Mouse (Mus musculus): ENCODE results near the gene Olfr750.

Olfr750 gene

DNA sequence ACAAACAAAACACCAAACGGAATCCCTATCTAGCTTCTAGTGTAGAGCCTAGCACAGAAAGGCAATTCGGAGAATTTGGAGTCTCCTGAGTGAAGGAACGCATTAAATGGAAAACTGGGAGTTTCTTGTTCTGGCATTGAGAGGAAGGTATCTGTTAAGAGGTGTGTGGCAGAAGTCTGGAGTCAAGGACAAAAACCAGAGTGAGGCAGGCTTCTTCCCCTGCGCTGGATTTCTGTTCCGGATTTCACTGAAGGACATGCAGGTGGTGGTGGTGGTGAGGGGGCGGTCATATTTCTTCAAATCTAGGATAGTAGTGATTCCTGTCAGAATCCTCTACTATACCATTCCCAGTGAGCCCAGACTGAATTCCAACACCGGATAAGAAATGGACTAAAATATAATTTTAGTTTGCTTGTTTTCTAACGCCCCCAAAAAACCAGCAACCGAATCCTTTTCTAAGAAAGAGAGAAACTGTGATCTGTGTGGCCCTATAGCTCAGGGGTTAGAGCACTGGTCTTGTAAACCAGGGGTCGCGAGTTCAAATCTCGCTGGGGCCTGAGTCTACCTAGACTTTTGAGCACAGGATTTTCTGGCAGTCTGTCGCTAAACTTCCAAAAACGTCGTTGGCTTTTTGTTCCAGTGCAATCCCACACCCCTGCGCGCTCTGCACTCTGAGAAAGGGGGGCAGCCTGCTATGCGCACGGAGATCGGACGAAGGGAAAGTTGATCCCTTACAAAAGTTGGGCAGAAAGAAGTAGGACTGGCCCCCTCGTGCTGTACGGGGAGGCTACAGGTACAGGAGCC lies 14.1 kb upstream of the Olfr750 start:
- DNase-seq (ENCODE audit: low spot score) = peak; percentile 59

DNA sequence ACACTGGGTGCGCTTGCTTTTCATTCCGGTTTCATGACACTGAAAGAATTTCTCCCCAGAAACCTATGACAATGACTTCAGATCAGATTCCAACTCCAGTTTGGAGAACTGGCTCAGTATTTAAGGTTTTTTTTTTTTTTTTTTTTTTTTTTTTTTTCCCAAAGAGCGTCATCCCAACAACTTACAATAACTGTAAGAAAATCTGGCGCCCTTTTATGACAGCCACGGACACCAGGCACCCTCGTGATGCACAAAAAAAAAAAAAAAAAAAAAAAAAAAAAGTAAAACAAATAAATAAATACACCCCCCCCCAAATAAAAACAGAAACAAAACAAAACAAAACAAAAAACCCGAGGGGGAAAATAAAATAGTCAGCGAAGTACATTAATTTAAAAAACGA lies 13.5 kb upstream of the Olfr750 start:
- no peak for DNase-seq (ENCODE audit: low spot score)

DNA sequence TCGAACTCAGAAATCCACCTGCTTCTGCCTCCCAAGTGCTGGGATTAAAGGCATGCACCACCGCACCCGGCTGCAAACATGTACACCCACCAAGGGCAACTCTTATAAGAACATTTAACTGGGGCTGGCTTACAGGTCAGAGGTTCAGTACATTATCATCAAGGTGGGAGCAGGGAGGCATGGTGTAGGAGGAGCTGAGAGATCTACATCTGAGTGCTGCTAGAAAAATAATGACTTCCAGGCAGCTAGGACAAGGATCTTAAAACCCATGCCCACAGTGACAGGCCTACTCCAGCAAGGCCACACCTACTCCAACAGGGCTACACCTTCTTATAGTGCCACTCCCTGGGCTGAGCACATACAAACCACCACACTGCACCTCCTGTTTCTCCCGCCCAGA lies 11.7 kb upstream of the Olfr750 start:
- DNase-seq (ENCODE audit: low spot score) = no peak

DNA sequence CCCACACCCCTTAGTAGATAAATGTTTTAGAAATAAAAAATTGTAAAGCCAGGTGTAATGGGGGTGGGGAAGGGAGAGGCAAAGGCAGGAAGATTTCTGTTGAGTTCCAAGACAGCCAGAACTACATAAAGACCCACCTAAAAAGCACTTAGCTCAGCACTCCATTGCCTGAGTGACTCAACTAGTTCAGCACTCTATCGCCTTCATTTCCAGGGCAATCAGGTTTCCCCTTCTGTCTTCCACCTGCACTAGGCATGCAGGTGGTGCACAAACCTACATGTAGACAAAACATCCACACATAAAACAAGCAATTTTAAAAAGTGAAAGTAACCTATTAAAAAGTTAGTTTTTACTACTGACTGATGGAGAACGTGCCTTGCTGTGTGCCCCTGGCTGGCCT lies 10.9 kb upstream of the Olfr750 start:
- DNase-seq (ENCODE audit: low spot score) = no peak

DNA sequence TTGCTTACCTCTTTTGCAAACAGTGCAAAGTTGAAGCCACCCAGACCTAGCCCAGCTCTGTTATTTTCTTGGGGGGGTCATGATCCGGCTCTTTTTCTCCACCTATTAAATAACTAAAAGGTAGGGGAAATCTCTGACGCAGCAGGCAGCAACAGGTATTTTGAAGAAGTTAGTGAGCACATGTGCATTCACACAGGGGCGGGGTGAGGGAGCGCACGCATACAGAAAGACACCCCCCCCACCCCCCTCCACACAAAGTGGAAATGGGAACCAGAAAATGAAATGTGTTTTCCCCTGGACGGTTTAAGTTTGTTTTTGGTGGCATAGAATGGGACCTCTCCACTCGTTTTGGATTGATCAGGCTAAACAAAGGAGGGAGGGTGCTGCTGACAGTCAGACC lies 9.6 kb upstream of the Olfr750 start:
- no peak for DNase-seq (ENCODE audit: low spot score)

DNA sequence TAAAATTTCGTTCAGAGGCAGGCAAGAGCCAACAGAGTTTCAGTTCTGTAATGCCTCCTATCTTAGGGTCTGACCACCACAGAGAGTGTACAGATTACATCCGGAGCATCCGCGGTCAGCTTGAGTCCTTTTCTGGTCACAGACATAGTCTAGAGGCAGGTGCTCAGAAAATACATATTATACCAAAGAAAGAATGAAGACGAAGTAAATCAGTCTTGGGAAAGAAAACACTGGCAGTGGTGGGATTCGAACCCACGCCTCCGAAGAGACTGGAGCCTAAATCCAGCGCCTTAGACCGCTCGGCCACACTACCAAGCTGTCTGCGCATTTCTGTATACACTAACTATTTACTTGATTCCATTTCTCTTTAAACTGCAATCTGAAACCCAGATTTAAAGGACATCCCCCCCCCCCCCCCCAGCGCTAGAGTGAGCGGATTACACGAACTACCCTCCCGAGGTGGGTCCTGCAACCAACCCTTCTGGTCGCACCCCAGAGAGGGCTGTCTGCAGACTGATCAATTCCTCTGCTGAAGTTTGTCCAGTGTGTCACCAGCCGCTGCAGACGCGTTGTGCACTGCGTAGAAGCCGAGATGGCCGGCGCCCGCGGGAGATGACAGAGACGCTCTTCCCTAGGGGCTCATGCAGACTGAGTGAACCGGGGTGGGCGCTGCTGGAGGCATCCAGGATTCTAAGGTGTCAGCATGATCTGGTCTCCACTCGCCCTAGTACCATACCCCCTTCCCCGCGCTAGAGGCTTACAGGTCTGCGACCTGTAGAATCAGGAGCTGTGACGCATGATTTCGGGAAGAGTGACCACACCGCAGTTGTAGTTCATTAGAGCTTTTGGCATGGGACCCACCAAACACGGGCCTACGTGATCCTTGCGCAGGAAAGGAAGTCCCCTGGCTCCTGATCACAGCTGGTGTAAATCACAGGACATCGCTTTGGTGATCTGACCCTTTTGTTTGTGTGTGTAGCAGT lies 8.7 kb upstream of the Olfr750 start:
- DNase-seq (ENCODE audit: low spot score) = no peak

DNA sequence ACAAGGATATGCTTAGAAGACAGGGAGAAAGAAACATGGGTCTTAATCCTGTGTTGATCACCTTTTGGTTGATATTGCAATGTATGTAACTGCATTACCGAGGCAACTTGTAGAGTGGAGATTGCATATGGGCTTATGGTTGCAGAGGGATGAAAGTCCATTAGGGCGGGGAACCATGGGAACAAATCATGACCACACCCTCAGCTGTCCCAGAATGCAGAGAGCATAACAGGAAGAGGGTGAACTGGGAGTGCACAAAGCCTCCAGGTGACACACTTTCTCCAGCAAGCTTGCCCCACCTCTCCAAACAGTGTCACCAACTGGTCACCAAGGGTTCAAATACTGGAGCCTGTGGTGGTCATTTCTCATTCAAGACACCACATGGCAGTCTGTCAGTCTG lies 6.8 kb upstream of the Olfr750 start:
- DNase-seq (ENCODE audit: low spot score) = no peak

DNA sequence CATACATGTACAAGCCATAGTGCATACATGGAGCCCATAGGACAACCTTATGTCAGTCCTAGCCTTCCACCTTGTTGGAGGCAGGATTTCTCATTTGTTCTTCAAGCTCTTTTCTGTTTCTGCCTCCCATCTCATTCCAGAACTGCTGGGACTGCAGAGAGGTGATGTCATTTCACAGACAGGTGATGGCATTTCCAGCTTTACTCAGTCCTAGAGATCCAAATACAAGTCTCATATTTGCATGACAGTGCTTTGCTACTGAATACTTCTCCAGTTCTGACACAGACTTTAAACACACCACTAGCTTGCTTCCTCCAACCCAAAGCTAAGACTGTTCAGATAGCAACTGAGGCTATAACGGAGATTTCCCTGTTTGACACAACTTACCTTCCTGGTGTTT lies 4.9 kb upstream of the Olfr750 start:
- no peak for DNase-seq (ENCODE audit: low spot score)

DNA sequence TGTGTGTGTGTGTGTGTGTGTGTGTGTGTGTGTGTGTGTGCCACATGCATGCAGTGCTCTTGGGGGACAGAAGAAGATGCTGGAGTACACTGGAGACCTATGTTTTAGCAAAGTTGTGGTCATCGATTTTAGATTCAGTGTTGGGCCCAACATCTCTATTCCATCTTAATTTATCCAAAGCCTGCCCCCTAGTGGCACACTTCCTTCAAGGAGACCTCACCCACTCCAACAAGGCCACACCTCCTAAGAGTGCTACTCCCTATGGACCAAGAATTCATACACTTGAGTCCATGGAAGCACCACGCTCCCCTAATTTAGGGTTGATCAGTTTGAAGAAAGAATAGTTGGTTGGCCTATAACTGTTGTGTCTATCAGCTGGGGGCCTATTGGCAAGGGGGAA lies 4.6 kb downstream of the Olfr750 start:
- DNase-seq (ENCODE audit: low spot score) = no peak

DNA sequence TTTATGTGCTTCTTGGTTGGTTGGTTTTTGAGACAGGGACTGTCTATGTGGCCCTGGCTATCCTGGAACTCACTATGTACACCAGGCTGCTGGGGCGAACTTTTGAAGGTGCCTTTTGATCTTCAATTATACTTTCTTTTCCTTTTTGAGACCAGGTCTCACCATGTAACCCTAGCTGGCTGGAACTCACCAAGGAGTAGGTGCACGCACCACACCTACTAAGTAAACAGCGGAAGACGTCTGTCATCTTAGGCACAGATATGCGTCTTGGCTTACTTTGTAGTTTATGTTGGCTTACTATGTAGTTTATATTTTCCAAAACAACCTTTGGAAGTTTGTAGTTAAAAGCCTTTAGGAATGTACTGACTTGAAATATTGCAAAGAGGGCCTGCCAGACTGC lies 5.3 kb downstream of the Olfr750 start:
- no peak for DNase-seq (ENCODE audit: low spot score)

DNA sequence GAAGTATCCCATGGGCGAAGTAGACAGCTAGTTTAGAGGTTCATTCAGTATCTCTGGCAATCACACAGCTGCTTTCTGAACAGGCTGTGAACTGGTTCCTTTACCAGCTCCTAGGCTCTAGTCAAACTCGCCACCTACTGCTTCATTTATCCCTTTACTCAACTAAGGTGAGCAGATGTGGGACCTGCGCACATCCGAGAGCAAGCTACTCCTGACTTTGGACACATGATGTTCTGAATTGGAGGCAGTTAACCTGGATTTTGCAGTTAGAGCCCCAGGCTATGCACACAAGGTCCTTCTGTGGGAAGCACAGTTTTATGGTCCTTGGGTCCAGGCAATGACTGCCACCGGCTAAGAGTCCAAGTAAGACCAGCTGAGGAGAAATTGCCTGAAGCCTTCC lies 13.5 kb downstream of the Olfr750 start:
- no peak for DNase-seq (ENCODE audit: low spot score)

DNA sequence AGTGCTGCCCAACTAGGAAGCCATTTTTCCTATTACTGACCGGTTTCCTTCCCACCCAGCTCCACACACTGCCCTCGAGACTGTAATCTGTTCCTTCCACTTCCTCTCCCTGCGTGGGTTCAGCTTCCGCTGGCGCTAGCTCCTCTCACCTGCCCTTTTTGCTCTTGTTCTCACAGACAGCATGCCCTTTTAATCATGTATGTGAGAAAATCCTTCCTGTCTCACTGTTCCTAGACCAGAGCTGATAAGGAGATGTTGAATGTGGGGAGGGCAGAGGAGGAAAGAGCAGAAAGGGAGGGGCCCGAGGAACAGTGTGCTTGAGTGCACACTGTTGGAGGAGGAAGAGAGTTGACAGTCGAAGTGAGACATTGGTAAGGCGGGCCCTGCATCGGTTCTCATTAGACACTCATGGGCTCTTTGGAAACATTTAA lies 16.8 kb downstream of the Olfr750 start, which contains the start of gene Rnase12:
Gene Rnase12, minus strand, starts transcription at position 261 of the 431 bp plus-strand sequence.
- DNase-seq (ENCODE audit: low spot score) = no peak

DNA sequence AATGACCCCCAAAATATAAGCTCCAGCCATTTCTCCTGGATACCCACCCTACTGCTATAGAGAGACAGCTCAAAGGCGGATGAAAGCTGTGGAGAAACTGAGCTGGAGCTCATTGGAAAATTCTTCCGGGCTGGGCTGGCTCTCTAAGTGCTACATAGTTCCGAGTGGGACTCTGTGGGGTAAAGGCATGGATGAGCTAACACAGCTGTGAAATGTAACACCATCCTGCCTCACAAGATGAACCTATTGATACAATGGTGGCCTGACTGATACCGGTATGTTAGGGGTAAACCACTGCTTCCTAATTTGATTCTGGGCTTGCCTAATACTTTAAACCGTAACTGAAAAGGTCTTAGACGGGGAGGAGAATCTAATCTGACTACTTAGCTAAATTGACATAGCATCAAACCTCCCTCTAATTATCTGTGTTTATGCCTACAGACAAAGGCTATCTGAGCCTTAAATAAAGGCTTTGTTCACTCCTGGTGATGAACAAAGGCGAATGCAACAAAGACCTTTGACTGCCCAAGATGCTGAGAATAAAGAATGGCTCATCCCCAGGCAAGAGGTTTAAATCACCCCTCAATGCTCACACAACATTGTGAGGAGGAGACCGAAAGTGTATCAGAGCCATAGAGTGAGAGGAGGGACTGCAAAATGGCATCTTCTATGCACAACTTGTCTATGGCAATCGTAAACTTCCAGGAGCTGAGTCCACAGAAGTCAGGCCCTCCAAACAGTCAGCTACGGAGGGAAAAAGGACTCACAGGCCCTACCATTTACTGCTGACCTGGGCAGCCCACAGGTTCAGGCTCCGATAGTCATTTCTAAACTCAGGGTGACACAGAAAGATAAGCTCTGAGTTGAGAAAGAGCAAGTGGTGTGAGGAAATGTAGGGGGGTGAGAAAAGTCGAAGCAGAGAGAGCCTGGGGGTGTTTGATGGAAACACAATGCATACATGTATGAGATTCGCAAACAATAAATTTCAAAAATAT lies 19.7 kb downstream of the Olfr750 start:
- no peak for DNase-seq (ENCODE audit: low spot score)

DNA sequence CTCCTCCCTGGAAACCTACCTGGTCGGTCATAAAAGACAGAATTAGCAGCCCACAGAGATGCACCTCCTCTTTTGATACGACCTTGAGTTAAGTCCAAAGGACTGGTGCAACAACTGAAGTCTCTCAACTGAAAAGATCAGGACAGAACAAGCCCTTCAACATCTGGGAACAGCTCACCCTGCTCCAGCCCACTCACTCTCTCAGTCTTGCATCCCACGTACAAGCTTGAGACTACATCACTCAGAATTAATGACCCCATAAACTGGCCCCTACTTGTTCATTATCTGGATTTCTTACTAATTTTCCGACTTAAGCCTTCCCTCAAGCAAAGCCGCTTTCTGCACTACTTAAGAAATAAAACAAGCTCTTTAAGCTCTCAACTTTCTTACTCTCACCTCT lies 21.1 kb downstream of the Olfr750 start:
- DNase-seq (ENCODE audit: low spot score) = no peak

DNA sequence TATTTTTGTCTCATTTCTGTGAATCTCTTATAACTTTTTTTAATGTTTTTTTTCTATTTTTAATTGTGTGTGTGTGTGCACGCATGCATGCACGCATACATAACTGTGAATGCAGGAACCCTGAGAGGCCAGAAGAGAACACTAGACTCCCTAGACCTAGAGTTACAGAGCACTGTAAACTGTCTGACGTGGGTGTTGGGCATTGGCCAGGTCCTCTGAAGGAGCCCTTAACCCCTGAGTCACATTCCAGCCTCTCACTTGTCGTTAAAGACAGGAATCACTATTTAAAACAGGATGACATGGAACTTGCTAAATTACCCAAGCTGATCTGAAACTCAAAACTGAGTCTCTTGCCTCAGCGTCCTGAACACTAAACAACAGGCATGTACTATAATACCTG lies 22.3 kb downstream of the Olfr750 start:
- no peak for DNase-seq (ENCODE audit: low spot score)

DNA sequence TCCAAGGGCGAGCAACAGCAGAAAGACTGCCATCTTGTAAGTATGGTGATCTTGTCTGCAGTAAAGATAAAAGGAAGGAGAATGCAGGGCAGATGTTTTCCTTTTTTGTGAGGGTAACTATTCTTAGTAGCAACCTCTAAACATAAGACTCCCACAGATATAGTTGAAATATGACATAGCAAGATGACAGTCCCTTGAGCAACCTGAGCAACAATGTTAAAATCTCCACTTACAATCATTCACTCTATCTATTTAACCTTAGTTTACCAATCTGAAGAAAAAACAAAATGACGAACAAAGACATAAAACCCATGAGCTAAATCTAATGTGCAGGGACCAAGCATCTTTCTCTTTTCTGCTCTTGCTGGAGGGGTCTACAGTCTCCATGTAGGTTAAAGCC lies 24.2 kb downstream of the Olfr750 start, which contains the start of gene Rnase11:
Gene Rnase11, minus strand, starts transcription at position 101 of the 400 bp plus-strand sequence.
- DNase-seq (ENCODE audit: low spot score) = no peak

DNA sequence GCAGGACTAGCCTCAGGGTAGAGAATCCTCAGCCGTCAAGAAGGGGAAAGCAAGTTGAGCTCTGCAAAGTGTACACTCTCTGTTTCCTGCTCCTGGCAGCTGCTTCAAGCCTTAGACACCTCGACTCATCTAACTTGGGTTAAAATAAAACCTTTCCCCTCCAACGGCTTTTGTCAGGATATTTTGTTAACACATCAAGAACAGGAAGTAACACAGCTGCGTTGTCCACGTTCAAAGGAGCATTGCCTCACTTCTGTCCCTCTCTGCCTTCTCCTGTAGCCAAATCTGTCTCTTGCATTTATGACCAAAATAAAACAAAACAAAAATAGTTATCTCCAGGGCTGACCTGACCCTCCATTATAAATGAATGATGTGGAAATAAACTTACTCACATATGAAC lies 26.4 kb downstream of the Olfr750 start:
- no peak for DNase-seq (ENCODE audit: low spot score)

DNA sequence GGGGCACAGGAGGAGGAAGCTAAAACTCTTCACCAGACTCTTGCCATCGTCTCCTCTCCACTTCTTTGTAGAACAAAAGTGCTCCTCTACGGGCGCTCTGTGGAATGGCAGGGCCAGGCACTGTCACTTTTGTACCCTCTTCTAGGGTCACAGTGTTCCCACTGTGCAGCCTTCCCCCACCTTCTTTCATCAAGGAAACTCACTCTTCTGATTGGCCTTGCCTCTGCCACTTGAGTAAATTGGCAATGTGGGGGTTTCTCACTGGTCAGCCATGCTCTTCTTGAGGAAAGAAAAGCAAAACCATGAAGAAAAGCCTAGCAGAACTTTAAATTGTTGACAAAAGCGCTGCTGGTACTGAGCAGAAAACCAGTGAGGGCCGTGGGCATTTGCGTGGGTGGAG lies 32.5 kb downstream of the Olfr750 start, which contains the start of gene Rnase9:
Gene Rnase9, minus strand, starts transcription at position 101 of the 400 bp plus-strand sequence.
- DNase-seq (ENCODE audit: low spot score) = no peak

DNA sequence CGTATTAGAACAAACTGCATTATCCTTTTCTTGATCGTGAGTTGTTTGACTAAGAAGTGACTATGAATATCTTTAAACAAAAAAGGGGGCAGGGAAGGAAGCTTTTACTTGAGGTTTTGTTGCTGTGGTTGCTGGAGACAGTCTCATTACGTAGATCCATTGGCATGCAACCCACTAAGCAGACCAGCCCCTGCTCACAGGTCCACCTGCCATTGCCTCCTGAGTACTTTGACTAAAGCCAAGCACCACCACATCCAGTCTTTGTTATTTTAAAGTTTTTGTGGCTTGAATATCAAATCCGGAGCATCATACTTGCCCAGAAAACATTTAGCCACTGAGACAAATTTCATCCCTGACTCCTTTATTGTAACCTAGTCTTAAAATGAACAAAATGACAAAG lies 38.0 kb downstream of the Olfr750 start:
- no peak for DNase-seq (ENCODE audit: low spot score)

DNA sequence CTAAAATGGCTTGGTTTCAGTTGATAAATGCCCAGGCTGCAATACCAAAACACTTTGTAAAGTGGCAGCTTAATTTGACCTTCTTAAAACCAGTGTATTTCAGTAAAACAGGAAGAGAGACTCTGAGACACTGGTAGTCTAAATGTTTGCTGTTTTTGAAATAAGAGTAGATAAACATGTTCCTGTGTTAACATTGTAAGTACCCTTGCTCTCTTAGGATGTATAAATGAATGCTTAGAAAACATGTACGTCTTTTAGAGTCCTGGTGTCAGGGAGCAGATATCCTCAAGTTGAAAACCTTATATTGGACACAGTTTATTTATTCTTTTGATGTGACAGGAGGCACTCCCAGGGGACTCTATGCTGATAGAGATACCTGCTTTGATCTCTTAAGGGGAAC lies 39.0 kb downstream of the Olfr750 start:
- DNase-seq (ENCODE audit: low spot score) = no peak

DNA sequence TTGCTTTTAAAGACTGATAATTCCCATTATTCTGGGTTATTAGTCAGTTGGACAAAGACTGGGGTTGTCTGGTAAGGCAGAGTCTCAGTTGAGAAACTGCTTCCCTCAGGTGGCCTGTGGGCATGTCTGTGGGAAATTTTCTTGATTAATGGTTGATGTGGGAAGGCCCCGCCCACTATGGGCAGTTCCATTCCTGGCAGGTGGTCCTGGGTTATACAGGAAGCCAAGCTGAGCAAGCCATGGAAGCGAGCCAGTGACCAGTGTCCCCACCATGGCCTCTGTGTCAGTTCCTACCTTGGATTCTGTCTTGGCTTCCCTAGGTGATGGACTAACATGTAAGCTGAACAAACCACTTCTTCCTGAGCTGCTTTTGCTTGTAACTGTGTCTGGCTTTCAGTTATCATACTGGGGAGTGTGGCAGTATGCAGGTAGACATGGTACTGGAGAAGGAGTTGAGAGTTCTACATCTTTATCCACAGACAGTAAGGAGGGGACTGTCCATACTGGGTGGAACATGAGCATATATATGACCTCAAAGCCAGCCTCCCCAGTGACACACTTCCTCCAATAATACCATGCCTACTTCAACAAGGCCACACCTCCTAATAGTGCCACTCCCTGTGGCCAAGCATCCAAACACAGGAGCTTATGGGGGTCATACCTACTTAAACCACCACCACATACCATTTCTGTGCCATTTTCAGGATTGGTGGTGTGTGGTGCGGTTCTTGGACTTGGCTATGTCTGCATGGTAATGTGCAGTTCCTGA lies 46.7 kb downstream of the Olfr750 start:
- no peak for DNase-seq (ENCODE audit: low spot score)
